Mouse (Mus musculus): ENCODE measurements around the gene Mixl1.

- TF ChIP-seq CTCF (IDR thresholded peaks at IDR 0.05; ENCODE audit: extremely low read depth, insufficient read depth, insufficient read length, insufficient replicate concordance) (no peak), POLR2A (IDR thresholded peaks at IDR 0.05; ENCODE audit: low read depth, low read length) (no peak)
Observed at GRCm38 (mm10) chr1:180707368-180707767, 10.5 kb upstream of the Mixl1 start.

Measured in spleen, adult 2 months (tissue).